Mouse (Mus musculus): Measurements from ENCODE around the gene Simc1.

DNA sequence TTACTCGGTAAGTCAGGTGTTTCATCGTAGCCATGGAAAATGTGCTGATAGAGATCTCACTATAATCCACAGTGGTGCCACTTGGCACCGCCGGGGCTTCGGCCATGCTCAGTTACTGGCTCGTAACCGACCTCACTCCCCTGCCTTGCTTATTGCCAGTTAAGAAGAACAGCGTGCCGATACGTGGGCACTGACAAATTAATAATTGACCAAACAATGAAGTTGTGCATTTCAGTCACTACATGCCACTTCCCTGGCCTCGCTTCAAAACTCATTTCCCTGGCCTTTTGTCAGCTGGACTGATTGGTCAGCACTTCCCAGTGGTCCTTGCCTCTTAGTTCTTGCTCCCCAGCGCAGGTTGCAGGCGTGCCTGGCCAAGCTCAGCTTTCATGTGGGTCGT is 22.1 kb upstream of the Simc1 start:
- TF ChIP-seq CTCF (IDR thresholded peaks at IDR 0.05; ENCODE audit: low read depth) (no peak), EP300 (optimal IDR thresholded peaks at IDR 0.05) (no peak)
